Comparison of ENCODE assay signal across 10 mouse cellular contexts in genomic region chr10:70183210-70184080, GRCm38 (mm10). TPM values are rescaled to one million over a fixed set of nuclear protein-coding genes. Genes with fewer than 3 reads are reported as not detected.
A peak's percentile ranks its signal among the peaks of the same experiment; 100 is the strongest.
DNase-seq lines count a peak whose midpoint lies in the region; ATAC-seq and TF ChIP-seq lines count a peak whose summit lies in the region.
"Had no signal": no experiment of that assay in that cellular context is flagged by ENCODE, and none has a peak within 500 bp of the region (broad histone marks: within the 10 kb centered on the region; RNA-seq: fewer than 3 reads in every experiment).

No protein-coding gene starts in this region.

- H3K4me3 ChIP-seq in layer of hippocampus, adult 2 months: no peak overlapping the region
- no peak overlapping the region for H3K4me3 ChIP-seq in kidney, postnatal 0 days (replicated peaks; ENCODE audit: low read depth, low read length)
- no peak overlapping the region for H3K4me3 ChIP-seq in neural tube, embryonic 13.5 days

- no peak for TF ChIP-seq CTCF in layer of hippocampus, adult 2 months (conservative IDR thresholded peaks at IDR 0.05)
- TF ChIP-seq CTCF in kidney, postnatal 0 days (IDR thresholded peaks at IDR 0.05; ENCODE audit: low read depth): no peak

- peak overlapping the region; percentile 28 for H3K27ac ChIP-seq in layer of hippocampus, adult 2 months
- peak overlapping the region; percentile 60; the same call in 1 of the 2 replicates for H3K27ac ChIP-seq in kidney, postnatal 0 days
- H3K27ac ChIP-seq in neural tube, embryonic 13.5 days (replicated peaks): peak overlapping the region; percentile 69

- H3K9ac ChIP-seq in kidney, postnatal 0 days (ENCODE audit: low read depth, low read length): no peak overlapping the region
- no peak overlapping the region for H3K9ac ChIP-seq in neural tube, embryonic 13.5 days

- DNase-seq in layer of hippocampus, adult 2 months (ENCODE audit: low spot score in 2 of 2): no peak
- DNase-seq in layer of hippocampus, adult 9-10 months (ENCODE audit: low spot score): no peak
- peak; percentile 40 to 73 for DNase-seq in heart, adult 9 months (ENCODE audit: low spot score in 2 of 2)
- DNase-seq in kidney, postnatal 0 days (ENCODE audit: low spot score): peak; percentile 59
- no peak for DNase-seq in layer of hippocampus, adult 11-12 months (ENCODE audit: low spot score)
- DNase-seq in cerebellum, adult 11 months: no peak
- DNase-seq in thymus, postnatal 4 days: no peak

- H3K9me3 ChIP-seq in kidney, postnatal 0 days (replicated peaks; ENCODE audit: low read length): no peaks in the 10 kb centered on the region
- H3K9me3 ChIP-seq in neural tube, embryonic 13.5 days: no peaks in the 10 kb centered on the region
- H3K9me3 ChIP-seq: G1E had no signal

- H3K4me2 ChIP-seq in kidney, postnatal 0 days (ENCODE audit: low read length): no peak overlapping the region
- H3K4me2 ChIP-seq in neural tube, embryonic 13.5 days: no peak overlapping the region

- H3K27me3 ChIP-seq in kidney, postnatal 0 days (ENCODE audit: insufficient read depth, low read length): no peaks in the 10 kb centered on the region
- no peaks in the 10 kb centered on the region for H3K27me3 ChIP-seq in neural tube, embryonic 13.5 days

- H3K36me3 ChIP-seq in kidney, postnatal 0 days (ENCODE audit: insufficient read depth, low read length): peaks cover 12% of the 10 kb centered on the region; the same call in 1 of the 2 replicates
- H3K36me3 ChIP-seq in neural tube, embryonic 13.5 days: peaks cover 26% of the 10 kb centered on the region

- ATAC-seq in kidney, postnatal 0 days (replicated peaks; ENCODE audit: low FRiP score, low read depth): 0 out of 2 replicates have a peak, but pooled peaks have one; percentile 18
- ATAC-seq in neural tube, embryonic 13.5 days (ENCODE audit: low read depth): peak; percentile 24; the same call in 1 of the 2 replicates

- H3K4me1 ChIP-seq in kidney, postnatal 0 days (replicated peaks; ENCODE audit: insufficient read depth, low read length): 0 out of 2 replicates have a peak, but pooled peaks cover 9% of the 10 kb centered on the region
- H3K4me1 ChIP-seq in neural tube, embryonic 13.5 days (replicated peaks): peaks cover 15% of the 10 kb centered on the region

- 53% methylated on average over 15 of the region's 15 CpGs for WGBS in kidney, postnatal 0 days
- 64% methylated on average over 15 of the region's 15 CpGs for WGBS in neural tube, embryonic 13.5 days

RNA-seq across cellular contexts. Expression of gene Mrln, which starts 21.0 kb away (rescaled TPM):
- not detected for total RNA-seq in layer of hippocampus, adult 2 months (2021)
- polyA plus RNA-seq in kidney, postnatal 0 days (2015; fragmentation: Nextera tagmentation; extraction: Ambion mirVana): 6.0 and 9.8 TPM in 2 replicates
- 1.7 and 3.5 TPM in 2 replicates for polyA plus RNA-seq in neural tube, embryonic 13.5 days (2015; fragmentation: Nextera tagmentation; extraction: Ambion mirVana)
- total RNA-seq: liver, adult 2 months had no signal
- polyA plus RNA-seq: G1E; liver, adult 2 months had no signal

Comparison
In these comparisons a context has a peak if more than half of its experiments do, and no peak if none do; other contexts are left out.
1. DNase-seq: peak in heart, adult 9 months (2 of 2) and kidney, postnatal 0 days (single experiment); none in layer of hippocampus, adult 2 months (0 of 2), layer of hippocampus, adult 9-10 months (single experiment), layer of hippocampus, adult 11-12 months (single experiment), cerebellum, adult 11 months (single experiment) and thymus, postnatal 4 days (single experiment).
2. Peak in every context shown above with its lines, with median percentiles within 50 percentile points of each other: H3K27ac ChIP-seq.